Mouse (Mus musculus): ENCODE results near the gene Tfap2e.

GRCm38 (mm10) chr4:126707439-126707826 is 28.6 kb downstream of the Tfap2e start:
- TF ChIP-seq CTCF (IDR thresholded peaks at IDR 0.05; ENCODE audit: low read depth): no peak
- TF ChIP-seq EP300 (IDR thresholded peaks at IDR 0.05; ENCODE audit: low read depth): no peak

Data from heart, postnatal 0 days (tissue).